Mouse (Mus musculus) embryonic facial prominence, embryonic 12.5 days (tissue): ENCODE measurements at regions not wholly inside any gene's neighbourhood (a gene's known extent, or its start where the extent isn't known, plus 50 kb on each side); places are given as distances from the start of the nearest gene placed in this dataset.

Experiments
- ATAC-seq: fragments of 200-750 bp; cut with Nextera tagmentation; 2 replicates; pipeline ENCODE4 v1.8.0; 2017; ENCODE audit not compliant: insufficient number of reproducible peaks, insufficient read depth, low FRiP score, low TSS enrichment
- H3K27ac ChIP-seq: fragments of 300-500 bp; sonication (generic); 2 replicates; pipeline ENCODE4 v1.5.1; 2016; ENCODE audit warnings: mild to moderate bottlenecking
- H3K27me3 ChIP-seq: fragments of 300-500 bp; sonication (generic); 2 replicates; pipeline ENCODE4 v1.6.1; 2016; ENCODE audit warnings: mild to moderate bottlenecking, moderate library complexity
- H3K36me3 ChIP-seq: fragments of 300-500 bp; sonication (generic); 2 replicates; pipeline ENCODE4 v1.6.1; 2016; ENCODE audit warnings: mild to moderate bottlenecking
- H3K4me1 ChIP-seq: fragments of 300-500 bp; sonication (generic); 2 replicates; pipeline ENCODE4 v1.6.1; 2016
- H3K4me2 ChIP-seq: fragments of 300-500 bp; sonication (generic); replicated peaks from 2 replicates; pipeline ENCODE4 v1.6.1; 2016; ENCODE audit warnings: mild to moderate bottlenecking, moderate library complexity
- H3K4me3 ChIP-seq: fragments of 300-500 bp; sonication (generic); 2 replicates; pipeline ENCODE4 v1.5.1; 2016; ENCODE audit warnings: mild to moderate bottlenecking
- H3K9ac ChIP-seq: fragments of 300-500 bp; sonication (generic); 2 replicates; pipeline ENCODE4 v1.6.1; 2016; ENCODE audit warnings: mild to moderate bottlenecking, moderate library complexity
- H3K9me3 ChIP-seq: fragments of 300-500 bp; sonication (generic); 2 replicates; pipeline ENCODE4 v1.6.1; 2016; ENCODE audit warnings: mild to moderate bottlenecking, moderate library complexity
- WGBS: fragments of 180-500 bp; shearing (Covaris S2); methylation state at CpG from one replicate; pipeline ENCODE4 v1.1.7; 2016; 5-methylcytosine and 5-hydroxymethylcytosine counted together

- H3K4me1 ChIP-seq: peaks cover 16% of the 10 kb centered on the region
- H3K4me3 ChIP-seq: no peak overlapping the region
- no peaks in the 10 kb centered on the region for H3K36me3 ChIP-seq
- H3K4me2 ChIP-seq: no peak overlapping the region
- no peaks in the 10 kb centered on the region for H3K27me3 ChIP-seq
- WGBS: 81% methylated on average over 7 of the region's 7 CpGs
- H3K27ac ChIP-seq: no peak overlapping the region
- no peaks in the 10 kb centered on the region for H3K9me3 ChIP-seq
- no peak for ATAC-seq
- H3K9ac ChIP-seq: no peak overlapping the region
These were observed 175.3 kb upstream of the Smim15 start for GRCm38 (mm10) chr13:107868906-107869305.

GRCm38 (mm10) chr13:107866825-107867224 lies 177.4 kb upstream of the Smim15 start:
- Histone ChIP-seq H3K9ac (no peak overlapping the region), H3K27me3 (no peaks in the 10 kb centered on the region), H3K4me2 (no peak overlapping the region), H3K36me3 (no peaks in the 10 kb centered on the region), H3K9me3 (no peaks in the 10 kb centered on the region), H3K4me3 (no peak overlapping the region), H3K27ac (no peak overlapping the region), H3K4me1 (no peaks in the 10 kb centered on the region)
- WGBS: 87% methylated on average over 4 of the region's 4 CpGs
- no peak for ATAC-seq

GRCm38 (mm10) chr13:107862793-107863654 lies 181.2 kb upstream of the Smim15 start:
- H3K9me3 ChIP-seq: no peaks in the 10 kb centered on the region
- no peak overlapping the region for H3K9ac ChIP-seq
- H3K27ac ChIP-seq: no peak overlapping the region
- no peak overlapping the region for H3K4me3 ChIP-seq
- H3K36me3 ChIP-seq: no peaks in the 10 kb centered on the region
- H3K4me1 ChIP-seq: no peaks in the 10 kb centered on the region
- H3K4me2 ChIP-seq: no peak overlapping the region
- no peaks in the 10 kb centered on the region for H3K27me3 ChIP-seq
- 86% methylated on average over 11 of the region's 11 CpGs for WGBS
- ATAC-seq: no peak

GRCm38 (mm10) chr13:107861384-107862134 lies 182.7 kb upstream of the Smim15 start:
- H3K4me1 ChIP-seq: no peaks in the 10 kb centered on the region
- no peak for ATAC-seq
- 74% methylated on average over 16 of the region's 17 CpGs for WGBS

GRCm38 (mm10) chr13:107857043-107857755 lies 187.0 kb upstream of the Smim15 start:
- Histone ChIP-seq H3K36me3 (no peaks in the 10 kb centered on the region), H3K9ac (no peak overlapping the region), H3K4me2 (no peak overlapping the region), H3K4me1 (no peaks in the 10 kb centered on the region), H3K9me3 (no peaks in the 10 kb centered on the region), H3K4me3 (no peak overlapping the region), H3K27ac (no peak overlapping the region), H3K27me3 (no peaks in the 10 kb centered on the region)
- WGBS: 68% methylated on average over 13 of the region's 13 CpGs
- ATAC-seq: no peak

More at GRCm38 (mm10) chr13:107861384-107862134, 182.7 kb upstream of the Smim15 start:
- H3K9ac ChIP-seq: no peak overlapping the region
- no peaks in the 10 kb centered on the region for H3K36me3 ChIP-seq
- no peaks in the 10 kb centered on the region for H3K9me3 ChIP-seq
- H3K4me3 ChIP-seq: no peak overlapping the region
- no peak overlapping the region for H3K4me2 ChIP-seq
- H3K27ac ChIP-seq: no peak overlapping the region
- no peaks in the 10 kb centered on the region for H3K27me3 ChIP-seq

- Histone ChIP-seq H3K4me2 (no peak overlapping the region), H3K9ac (no peak overlapping the region), H3K36me3 (no peaks in the 10 kb centered on the region), H3K4me1 (peaks cover 20% of the 10 kb centered on the region), H3K4me3 (no peak overlapping the region), H3K27me3 (no peaks in the 10 kb centered on the region), H3K27ac (no peak overlapping the region), H3K9me3 (no peaks in the 10 kb centered on the region)
- ATAC-seq: no peak
- 61% methylated on average over 8 of the region's 8 CpGs for WGBS
These were observed 193.2 kb upstream of the Smim15 start for GRCm38 (mm10) chr13:107850907-107851560.

GRCm38 (mm10) chr13:107848871-107849270 lies 195.4 kb upstream of the Smim15 start:
- Histone ChIP-seq H3K36me3 (no peaks in the 10 kb centered on the region), H3K27me3 (no peaks in the 10 kb centered on the region), H3K9ac (no peak overlapping the region), H3K4me2 (no peak overlapping the region), H3K4me1 (peaks cover 26% of the 10 kb centered on the region), H3K9me3 (no peaks in the 10 kb centered on the region), H3K4me3 (no peak overlapping the region), H3K27ac (no peak overlapping the region)
- no peak for ATAC-seq
- 76% methylated on average over 7 of the region's 7 CpGs for WGBS

GRCm38 (mm10) chr13:107847179-107848012 lies 196.8 kb upstream of the Smim15 start:
- 0 out of 2 replicates have a peak, but pooled peaks have one; percentile 66 for ATAC-seq
- Histone ChIP-seq H3K9me3 (no peaks in the 10 kb centered on the region), H3K36me3 (no peaks in the 10 kb centered on the region), H3K27ac (peak overlapping the region; percentile 12; the same call in 1 of the 2 replicates), H3K4me2 (peak overlapping the region; percentile 35), H3K4me3 (no peak overlapping the region), H3K27me3 (no peaks in the 10 kb centered on the region), H3K9ac (no peak overlapping the region), H3K4me1 (peaks cover 32% of the 10 kb centered on the region)
- WGBS: 39% methylated on average over 18 of the region's 18 CpGs

- ATAC-seq: 0 out of 2 replicates have a peak, but pooled peaks have one; percentile 53
- Histone ChIP-seq H3K4me2 (peak overlapping the region; percentile 35), H3K27me3 (no peaks in the 10 kb centered on the region), H3K36me3 (no peaks in the 10 kb centered on the region), H3K9ac (no peak overlapping the region), H3K4me3 (no peak overlapping the region), H3K9me3 (no peaks in the 10 kb centered on the region), H3K27ac (peak overlapping the region; percentile 55), H3K4me1 (peaks cover 32% of the 10 kb centered on the region)
- WGBS: 18% methylated on average over 10 of the region's 10 CpGs
These were observed 197.5 kb upstream of the Smim15 start for GRCm38 (mm10) chr13:107846621-107847178.

- Histone ChIP-seq H3K9ac (no peak overlapping the region), H3K36me3 (no peaks in the 10 kb centered on the region), H3K9me3 (no peaks in the 10 kb centered on the region), H3K4me3 (no peak overlapping the region), H3K27me3 (no peaks in the 10 kb centered on the region), H3K27ac (no peak overlapping the region), H3K4me2 (no peak overlapping the region; the same call in 1 of the 2 replicates), H3K4me1 (peaks cover 32% of the 10 kb centered on the region)
- 40% methylated on average over 4 of the region's 4 CpGs for WGBS
- no peak for ATAC-seq
These were observed 198.4 kb upstream of the Smim15 start for GRCm38 (mm10) chr13:107845838-107846237.
